Mouse (Mus musculus) ES-Bruce4 (cell line): ENCODE data around the gene Olfr1509. TPM values are rescaled to one million over a fixed set of nuclear protein-coding genes. Genes with fewer than 3 reads are reported as not detected.
"Not testable (repeated sequence)": the region's sequence is repeated elsewhere in the genome, so short reads cannot be mapped to it uniquely, and the experiment has no call there.

Source experiments
- H3K27ac ChIP-seq: 2 replicates; pipeline ENCODE4 v1.5.1; 2012; ENCODE audit warnings: low read length, inconsistent platforms; ENCODE audit not compliant: insufficient read depth
- H3K27me3 ChIP-seq: 2 replicates; pipeline ENCODE4 v1.6.1; 2012; ENCODE audit warnings: mild to moderate bottlenecking, low read length, inconsistent platforms; ENCODE audit not compliant: control insufficient read depth, poor library complexity, insufficient read depth, severe bottlenecking
- H3K36me3 ChIP-seq: 2 replicates; pipeline ENCODE4 v1.6.1; 2012; ENCODE audit warnings: inconsistent platforms, mild to moderate bottlenecking, low read length, moderate library complexity; ENCODE audit not compliant: control insufficient read depth, poor library complexity, insufficient read depth, severe bottlenecking
- H3K4me1 ChIP-seq: one replicate; pipeline ENCODE4 v1.8.1; 2011; ENCODE audit warnings: low read length; ENCODE audit not compliant: control insufficient read depth, insufficient read depth
- H3K4me3 ChIP-seq: 2 replicates; pipeline ENCODE4 v1.5.1; 2011; ENCODE audit warnings: low read depth, mild to moderate bottlenecking, low read length
- H3K9ac ChIP-seq: 2 replicates; pipeline ENCODE4 v1.6.1; 2012; ENCODE audit warnings: low read depth, mild to moderate bottlenecking, inconsistent platforms; ENCODE audit not compliant: poor library complexity, severe bottlenecking
- H3K9me3 ChIP-seq: replicated peaks from 2 replicates; pipeline ENCODE4 v1.6.1; 2012; ENCODE audit warnings: mild to moderate bottlenecking, low read length, inconsistent platforms; ENCODE audit not compliant: control insufficient read depth, poor library complexity, insufficient read depth, severe bottlenecking
- CTCF ChIP-seq: IDR thresholded peaks from one replicate; pipeline ENCODE4 v1.8.1; 2011; ENCODE audit warnings: low read depth, low read length
- EP300 ChIP-seq: IDR thresholded peaks from 2 replicates; pipeline ENCODE4 v1.6.1; 2011; ENCODE audit warnings: low read depth, low read length; ENCODE audit not compliant: insufficient read depth
- POLR2A ChIP-seq: IDR thresholded peaks from one replicate; pipeline ENCODE4 v1.8.1; 2011; ENCODE audit warnings: low read length; ENCODE audit not compliant: insufficient read depth
- polyA plus RNA-seq: library from polyadenylated mRNA; stranded (reverse); fragments of >200 nt; gene quantifications from 2 replicates; pipeline ENCODE4 v1.2.4, GENCODE M21; 2011; ENCODE audit warnings: low read depth; ENCODE audit not compliant: missing spikeins, insufficient read depth, insufficient read length

Olfr1509 gene
- not detected in 2 replicates for polyA plus RNA-seq

- Histone ChIP-seq H3K4me3 (no peak within 1 kb of the TSS), H3K4me1 (no peaks in the 10 kb centered on the region), H3K27ac (no peak within 1 kb of the TSS), H3K36me3 (no peaks in the 10 kb centered on the region), H3K27me3 (no peaks in the 10 kb centered on the region), H3K9me3 (no peaks in the 10 kb centered on the region), H3K9ac (no peak within 1 kb of the TSS)
- TF ChIP-seq POLR2A (no peak), EP300 (no peak), CTCF (no peak)
Measured at GRCm38 (mm10) chr14:52442690-52443089, at the start of gene Olfr1509. Gene Olfr1509, plus strand, starts transcription at chr14:52442990.

GRCm38 (mm10) chr14:52397279-52397678 is 45.5 kb upstream of the Olfr1509 start, which contains the start of gene Olfr1511:
Gene Olfr1511, minus strand, starts transcription at chr14:52397379.
- no peaks in the 10 kb centered on the region for H3K27me3 ChIP-seq
- no peak within 1 kb of the TSS for H3K27ac ChIP-seq

GRCm38 (mm10) chr14:52410142-52410919 is 32.5 kb upstream of the Olfr1509 start:
- H3K27ac ChIP-seq, H3K4me1 ChIP-seq, H3K9me3 ChIP-seq, H3K9ac ChIP-seq, H3K4me3 ChIP-seq, H3K36me3 ChIP-seq, H3K27me3 ChIP-seq: not testable (repeated sequence)

More at GRCm38 (mm10) chr14:52397279-52397678, 45.5 kb upstream of the Olfr1509 start, which contains the start of gene Olfr1511:
- no peaks in the 10 kb centered on the region for H3K36me3 ChIP-seq
- TF ChIP-seq CTCF (no peak), POLR2A (no peak), EP300 (no peak)
- no peak within 1 kb of the TSS for H3K4me3 ChIP-seq
- no peaks in the 10 kb centered on the region for H3K9me3 ChIP-seq
- no peaks in the 10 kb centered on the region for H3K4me1 ChIP-seq
- no peak within 1 kb of the TSS for H3K9ac ChIP-seq

GRCm38 (mm10) chr14:52414273-52414672 is 28.5 kb upstream of the Olfr1509 start, which contains the start of gene Olfr1510:
Gene Olfr1510, minus strand, starts transcription at chr14:52414373.
- TF ChIP-seq EP300, result no peak
- TF ChIP-seq POLR2A, result no peak
- no peak for TF ChIP-seq CTCF

GRCm38 (mm10) chr14:52427686-52428085 is 15.1 kb upstream of the Olfr1509 start:
- no peaks in the 10 kb centered on the region for H3K4me1 ChIP-seq
- no peaks in the 10 kb centered on the region for H3K27me3 ChIP-seq
- H3K9me3 ChIP-seq, result no peaks in the 10 kb centered on the region
- H3K27ac ChIP-seq, result no peak overlapping the region
- no peak for TF ChIP-seq POLR2A
- no peak for TF ChIP-seq CTCF
- no peak for TF ChIP-seq EP300
- H3K4me3 ChIP-seq, result no peak overlapping the region
- H3K9ac ChIP-seq, result no peak overlapping the region
- H3K36me3 ChIP-seq, result no peaks in the 10 kb centered on the region

More at GRCm38 (mm10) chr14:52414273-52414672, 28.5 kb upstream of the Olfr1509 start, which contains the start of gene Olfr1510:
- Histone ChIP-seq H3K4me3 (no peak within 1 kb of the TSS), H3K9ac (no peak within 1 kb of the TSS), H3K9me3 (no peaks in the 10 kb centered on the region), H3K36me3 (no peaks in the 10 kb centered on the region), H3K27me3 (no peaks in the 10 kb centered on the region; the same call in 1 of the 2 replicates), H3K27ac (no peak within 1 kb of the TSS), H3K4me1 (no peaks in the 10 kb centered on the region)

DNA sequence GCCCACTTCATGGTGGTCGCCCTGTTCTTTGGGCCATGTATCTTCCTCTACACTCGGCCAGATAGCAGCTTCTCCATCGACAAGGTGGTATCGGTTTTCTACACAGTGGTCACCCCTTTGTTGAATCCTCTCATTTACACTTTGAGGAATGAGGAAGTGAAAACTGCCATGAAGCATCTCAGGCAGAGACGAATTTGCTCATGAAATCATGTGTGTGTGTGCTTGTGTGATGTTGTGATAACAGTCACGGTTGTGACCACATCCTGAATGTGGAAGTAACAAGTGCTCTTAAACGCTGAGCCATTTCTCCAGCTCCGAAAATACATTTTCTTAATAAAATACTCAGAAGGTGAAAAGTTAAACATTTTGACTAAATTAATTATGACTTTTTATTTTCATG is 8.3 kb downstream of the Olfr1509 start:
- Histone ChIP-seq H3K27ac (no peak overlapping the region), H3K4me1 (no peaks in the 10 kb centered on the region), H3K9me3 (no peaks in the 10 kb centered on the region), H3K36me3 (no peaks in the 10 kb centered on the region), H3K9ac (no peak overlapping the region), H3K27me3 (no peaks in the 10 kb centered on the region), H3K4me3 (no peak overlapping the region)
- TF ChIP-seq EP300, result no peak
- TF ChIP-seq POLR2A, result no peak
- no peak for TF ChIP-seq CTCF
